8 mouse cellular contexts compared by ENCODE assay signal in the genomic region with DNA sequence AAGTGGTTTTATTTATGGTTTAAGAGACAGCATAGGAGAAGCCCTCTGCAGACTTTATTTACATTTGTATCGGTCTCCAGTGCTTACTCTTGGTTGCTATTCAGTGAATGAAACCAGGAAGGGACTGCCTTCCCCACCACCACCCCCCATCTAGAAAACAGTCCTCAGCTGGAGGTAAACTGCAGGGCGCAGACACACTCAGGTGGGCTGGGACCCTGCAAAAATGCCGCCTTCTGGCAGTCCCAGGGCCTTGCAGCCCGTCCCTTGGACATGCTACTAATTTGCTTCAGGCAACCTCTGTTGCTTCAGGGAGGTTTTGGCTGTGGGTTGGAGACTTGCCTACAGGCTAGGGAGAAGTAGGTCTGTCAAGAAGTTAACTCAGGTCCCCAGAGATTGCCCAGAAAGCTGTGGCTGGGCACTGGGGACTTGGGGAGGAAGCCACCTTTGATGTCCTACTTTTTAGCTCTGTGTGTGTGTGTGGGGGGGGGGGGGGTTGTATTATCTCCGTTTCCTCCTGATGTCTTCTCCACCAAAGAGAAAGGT. TPM values are rescaled to one million over a fixed set of nuclear protein-coding genes. Genes with fewer than 3 reads are reported as not detected.
DNase-seq lines count a peak whose midpoint lies in the region; ATAC-seq and TF ChIP-seq lines count a peak whose summit lies in the region.

No protein-coding gene starts in this region.

- H3K9me3 ChIP-seq in limb, embryonic 14.5 days (ENCODE audit: control insufficient read depth, low read length): no peaks in the 10 kb centered on the region

- 55% methylated on average over 5 of the region's 5 CpGs for WGBS in thymus, adult 2 months
- WGBS in limb, embryonic 14.5 days: 18% methylated on average over 5 of the region's 5 CpGs

- H3K4me3 ChIP-seq in thymus, adult 2 months (ENCODE audit: control insufficient read depth, insufficient read depth, low read length): no peak overlapping the region
- peak overlapping the region; percentile 4; the same call in 1 of the 2 replicates for H3K4me3 ChIP-seq in limb, embryonic 14.5 days (replicated peaks; ENCODE audit: low read length)

- peaks cover 8% of the 10 kb centered on the region; the same call in 1 of the 2 replicates for H3K36me3 ChIP-seq in thymus, adult 2 months (ENCODE audit: control insufficient read depth, insufficient read depth, low read length)
- peaks cover 4% of the 10 kb centered on the region; the same call in 1 of the 2 replicates for H3K36me3 ChIP-seq in limb, embryonic 14.5 days (ENCODE audit: control insufficient read depth, insufficient read depth, low read length)

- peak; percentile 25 for DNase-seq in cerebellum, adult 9-10 months
- no peak for DNase-seq in cerebellum, postnatal 25 days
- no peak for DNase-seq in thymus, adult 2 months
- DNase-seq in thymus, postnatal 14 days: no peak
- no peak for DNase-seq in limb, embryonic 14.5 days (ENCODE audit: low spot score)
- DNase-seq in yolk sac, embryonic 10.5 days (ENCODE audit: low spot score): peak; percentile 26
- no peak for DNase-seq in right cerebral cortex, postnatal 10 days (ENCODE audit: low spot score in 2 of 2)
- no peak for DNase-seq in Muller cell, postnatal 12 days (ENCODE audit: inconsistent ontology term)

- peaks cover 34% of the 10 kb centered on the region for H3K4me1 ChIP-seq in thymus, adult 2 months (replicated peaks; ENCODE audit: control insufficient read depth, insufficient read depth, low read length)
- H3K4me1 ChIP-seq in limb, embryonic 14.5 days (ENCODE audit: control insufficient read depth, insufficient read depth, low read length): peaks cover 66% of the 10 kb centered on the region

- H3K27ac ChIP-seq in thymus, adult 2 months (ENCODE audit: control insufficient read depth, insufficient read depth, low read length): no peak overlapping the region
- peak overlapping the region; percentile 86 for H3K27ac ChIP-seq in limb, embryonic 14.5 days (replicated peaks; ENCODE audit: low read depth, low read length)

- H3K27me3 ChIP-seq in thymus, adult 2 months (ENCODE audit: control insufficient read depth, insufficient read depth, low read length): no peaks in the 10 kb centered on the region
- H3K27me3 ChIP-seq in limb, embryonic 14.5 days (ENCODE audit: control insufficient read depth, insufficient read depth, low read length): no peaks in the 10 kb centered on the region

- peak; percentile 14; the same call in 1 of the 2 replicates for TF ChIP-seq CTCF in thymus, adult 2 months (IDR thresholded peaks at IDR 0.05; ENCODE audit: borderline replicate concordance, control insufficient read depth, extremely low read depth, insufficient read depth, low read length, poor library complexity)

- no peak for TF ChIP-seq POLR2A in thymus, adult 2 months (IDR thresholded peaks at IDR 0.05; ENCODE audit: control insufficient read depth, extremely low read depth, insufficient read depth, low read length, poor library complexity)
- TF ChIP-seq POLR2A in limb, embryonic 14.5 days (IDR thresholded peaks at IDR 0.05; ENCODE audit: borderline replicate concordance, extremely low read depth, insufficient read depth, insufficient read length): no peak

- no peak overlapping the region for H3K4me2 ChIP-seq in limb, embryonic 14.5 days (replicated peaks; ENCODE audit: low read depth, low read length, severe bottlenecking)

- ATAC-seq in limb, embryonic 14.5 days (ENCODE audit: low FRiP score, low read depth): no peak

- H3K9ac ChIP-seq in limb, embryonic 14.5 days (ENCODE audit: low read depth, low read length, severe bottlenecking): no peak overlapping the region

RNA-seq across cellular contexts. Expression of a gene that starts 2.9 kb away (rescaled TPM):
- polyA plus RNA-seq in thymus, adult 2 months (2012; rRNA removed): 63.5 and 74.1 TPM in 2 replicates
- 39.8 and 57.0 TPM in 2 replicates for polyA plus RNA-seq in limb, embryonic 14.5 days (2012; rRNA removed)
- 52.4 and 58.3 TPM in 2 replicates for polyA plus RNA-seq in limb, embryonic 14.5 days (2014; fragmentation: Nextera tagmentation; extraction: Ambion mirVana)

RNA-seq across cellular contexts. Expression of a gene that starts 17.1 kb away (rescaled TPM):
- polyA plus RNA-seq in thymus, adult 2 months (2012; rRNA removed): 8.4 and 12.2 TPM in 2 replicates
- polyA plus RNA-seq in limb, embryonic 14.5 days (2012; rRNA removed): 13.1 and 15.6 TPM in 2 replicates
- 25.2 and 25.8 TPM in 2 replicates for polyA plus RNA-seq in limb, embryonic 14.5 days (2014; fragmentation: Nextera tagmentation; extraction: Ambion mirVana)

RNA-seq across cellular contexts. Expression of a gene that starts 58.1 kb away (rescaled TPM):
- 1.3 and 1.9 TPM in 2 replicates for polyA plus RNA-seq in thymus, adult 2 months (2012; rRNA removed)
- polyA plus RNA-seq in limb, embryonic 14.5 days (2012; rRNA removed): 1.3 and 2.2 TPM in 2 replicates
- 0.41 and 0.45 TPM in 2 replicates for polyA plus RNA-seq in limb, embryonic 14.5 days (2014; fragmentation: Nextera tagmentation; extraction: Ambion mirVana)

Comparison
In these comparisons a context has a peak if more than half of its experiments do, and no peak if none do; other contexts are left out.
1. DNase-seq: peak in cerebellum, adult 9-10 months (single experiment) and yolk sac, embryonic 10.5 days (single experiment); none in cerebellum, postnatal 25 days (0 of 2), thymus, adult 2 months (single experiment), thymus, postnatal 14 days (single experiment), limb, embryonic 14.5 days (single experiment), right cerebral cortex, postnatal 10 days (0 of 2) and Muller cell, postnatal 12 days (single experiment).